Mouse (Mus musculus) testis, adult 2 months (tissue): ENCODE data around the gene Btnl10.

Source experiments
- CTCF ChIP-seq: fragments of 200-500 bp; IDR thresholded peaks from 2 replicates; pipeline ENCODE4 v1.5.1; 2012; ENCODE audit warnings: low read depth, mild to moderate bottlenecking, inconsistent platforms, low read length, moderate library complexity; ENCODE audit not compliant: control insufficient read depth, insufficient read depth, insufficient replicate concordance
- POLR2A ChIP-seq: fragments of 200-500 bp; IDR thresholded peaks from 2 replicates; pipeline ENCODE4 v1.6.1; 2012; ENCODE audit warnings: low read depth, mild to moderate bottlenecking, inconsistent platforms, low read length, moderate library complexity; ENCODE audit not compliant: control insufficient read depth

DNA sequence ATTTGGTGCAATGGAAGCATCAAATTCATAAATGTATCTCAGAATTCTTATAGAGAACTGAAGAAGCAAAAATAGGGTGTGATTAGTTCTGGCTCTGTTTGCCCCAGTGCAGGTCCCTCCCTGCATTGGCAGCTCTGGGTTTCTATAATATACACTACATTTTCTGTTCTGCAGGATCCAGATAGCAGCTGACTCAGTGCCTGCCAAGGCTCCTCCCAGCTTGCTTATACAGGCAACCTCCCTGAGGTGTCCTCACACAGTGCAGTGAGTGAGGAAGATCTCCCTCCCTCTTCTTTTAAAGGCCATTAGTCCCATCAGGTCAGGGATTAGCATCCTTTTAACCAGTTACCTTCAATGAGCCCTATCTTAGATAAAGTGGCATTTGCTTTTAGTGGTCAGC, 16.6 kb upstream of the Btnl10 start:
- TF ChIP-seq CTCF (no peak), POLR2A (no peak)
